Mouse (Mus musculus) stomach, postnatal 0 days (tissue): ENCODE results near the gene Krtap7-1.

Source experiments
- CTCF ChIP-seq: IDR thresholded peaks from 2 replicates; pipeline ENCODE4 v1.5.1; 2016; ENCODE audit warnings: antibody characterized with exemption, low read depth, mild to moderate bottlenecking, moderate library complexity
- EP300 ChIP-seq: optimal IDR thresholded peaks from 2 replicates; pipeline ENCODE3; 2016; ENCODE audit warnings: antibody characterized with exemption

GRCm38 (mm10) chr16:89528380-89528779 lies 20.3 kb upstream of the Krtap7-1 start:
- TF ChIP-seq CTCF (no peak), EP300 (no peak)
